Mouse (Mus musculus) CH12.LX (cell line): ENCODE data around the gene Ythdf1.

ENCODE experiments used
- CTCF ChIP-seq, 2 experiments: IDR thresholded peaks in 1 of 2; conservative IDR thresholded peaks in 1 of 2; 2 replicates each; pipeline ENCODE4 v1.5.1; 2011 to 2012; ENCODE audit warnings: low read depth in 2 of 2, low read length in 2 of 2, improper control_type of control experiment in 1 of 2, inconsistent platforms in 1 of 2, mild to moderate bottlenecking in 1 of 2, moderate library complexity in 1 of 2
- EP300 ChIP-seq: IDR thresholded peaks from 2 replicates; pipeline ENCODE4 v1.6.1; 2011; ENCODE audit warnings: low read length, improper control_type of control experiment
- MYC ChIP-seq: IDR thresholded peaks from 2 replicates; pipeline ENCODE4 v1.6.1; 2011; ENCODE audit warnings: low read depth, mild to moderate bottlenecking, improper control_type of control experiment, low read length
- POLR2A ChIP-seq: IDR thresholded peaks from 2 replicates; pipeline ENCODE4 v1.6.1; 2011; ENCODE audit warnings: low read depth, mild to moderate bottlenecking, improper control_type of control experiment, low read length
- RCOR1 ChIP-seq: conservative IDR thresholded peaks from 2 replicates; pipeline ENCODE4 v1.6.1; 2012; ENCODE audit warnings: low read depth, mild to moderate bottlenecking, inconsistent platforms, low read length, improper control_type of control experiment
- TCF12 ChIP-seq: IDR thresholded peaks from 2 replicates; pipeline ENCODE4 v1.6.1; 2014; ENCODE audit warnings: low read depth, mild to moderate bottlenecking, inconsistent platforms, low read length, improper control_type of control experiment
- UBTF ChIP-seq: IDR thresholded peaks from 2 replicates; pipeline ENCODE4 v1.6.1; 2012; ENCODE audit warnings: low read depth, mild to moderate bottlenecking, inconsistent platforms, low read length, improper control_type of control experiment, moderate library complexity
- USF2 ChIP-seq: conservative IDR thresholded peaks from 2 replicates; pipeline ENCODE4 v1.6.1; 2011; ENCODE audit warnings: low read depth, low read length, improper control_type of control experiment
- ZMIZ1 ChIP-seq: IDR thresholded peaks from 2 replicates; pipeline ENCODE4 v1.6.1; 2012; ENCODE audit warnings: low read depth, mild to moderate bottlenecking, inconsistent platforms, low read length, improper control_type of control experiment

DNA sequence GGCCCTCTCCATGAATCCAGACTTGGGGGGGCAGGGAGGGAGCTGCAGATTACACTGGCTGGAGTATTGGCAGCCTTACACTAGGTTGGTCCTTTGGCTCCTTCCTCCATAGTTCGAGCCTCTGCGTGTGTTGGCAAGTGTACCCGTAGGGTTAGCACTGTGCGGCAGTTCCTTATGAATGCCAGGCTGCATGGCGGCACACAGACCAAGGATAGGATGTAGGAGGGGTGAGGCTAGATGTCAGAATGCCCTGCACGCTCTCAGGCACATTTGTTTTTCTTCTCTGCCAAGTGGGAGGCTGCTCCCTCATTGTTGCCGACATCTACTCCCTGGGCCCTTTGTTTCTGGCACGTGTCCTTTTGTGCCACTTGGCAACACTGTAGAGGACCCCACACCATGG is 63.6 kb downstream of the Ythdf1 start:
- no peak for TF ChIP-seq EP300
- TF ChIP-seq POLR2A, result no peak
- TF ChIP-seq CTCF (conservative IDR thresholded peaks at IDR 0.05 in 1 of 2, IDR thresholded peaks at IDR 0.05 in 1 of 2; ENCODE audit: low read depth in 2 of 2, low read length in 2 of 2), result no peak
- TF ChIP-seq ZMIZ1, result no peak
- TF ChIP-seq TCF12, result no peak
- no peak for TF ChIP-seq MYC
- TF ChIP-seq RCOR1, result no peak
- TF ChIP-seq UBTF, result no peak
- no peak for TF ChIP-seq USF2
